Mouse (Mus musculus) frontal cortex, postnatal 10 days (tissue): ENCODE measurements around the gene Snrnp25.

Experiments
- DNase-seq, 2 experiments: peaks; one replicate each; pipeline ENCODE4 v3.0.0; 2022; ENCODE audit warnings: low spot score in 2 of 2, mixed read lengths in 1 of 2

Snrnp25 gene

DNA sequence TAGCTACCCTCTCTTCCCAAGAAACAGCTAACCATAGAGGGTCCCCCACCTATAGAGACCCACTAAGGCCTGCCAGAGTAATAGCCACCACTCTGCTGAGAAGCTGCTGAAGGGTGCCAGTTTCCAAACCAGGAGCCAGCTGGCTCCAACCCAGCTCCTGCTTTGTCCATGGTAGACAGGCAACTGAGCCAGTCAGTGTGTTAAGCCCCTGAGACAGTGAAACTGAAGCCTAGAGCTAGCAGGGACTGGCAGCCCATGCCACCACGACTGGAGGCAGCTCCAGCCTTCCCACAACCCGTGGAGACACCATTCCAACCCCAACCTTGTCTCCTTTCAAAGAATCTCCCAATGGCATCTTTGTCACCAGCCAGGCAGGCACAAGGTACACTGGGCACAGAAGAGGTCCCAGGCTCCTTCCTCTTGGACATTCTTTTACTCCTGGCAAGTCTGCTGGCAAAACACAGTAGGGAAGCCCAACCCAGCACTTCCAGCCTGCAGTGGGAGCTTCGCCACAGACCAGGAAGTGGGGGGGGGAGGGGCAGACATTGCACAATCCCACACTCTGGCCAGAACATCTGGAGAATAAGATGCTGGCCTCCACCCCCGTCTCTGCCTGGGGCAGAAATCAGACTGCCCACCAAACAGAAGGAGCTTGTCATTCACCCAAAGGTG is 19.4 kb downstream of the Snrnp25 start:
- no peak for DNase-seq

DNA sequence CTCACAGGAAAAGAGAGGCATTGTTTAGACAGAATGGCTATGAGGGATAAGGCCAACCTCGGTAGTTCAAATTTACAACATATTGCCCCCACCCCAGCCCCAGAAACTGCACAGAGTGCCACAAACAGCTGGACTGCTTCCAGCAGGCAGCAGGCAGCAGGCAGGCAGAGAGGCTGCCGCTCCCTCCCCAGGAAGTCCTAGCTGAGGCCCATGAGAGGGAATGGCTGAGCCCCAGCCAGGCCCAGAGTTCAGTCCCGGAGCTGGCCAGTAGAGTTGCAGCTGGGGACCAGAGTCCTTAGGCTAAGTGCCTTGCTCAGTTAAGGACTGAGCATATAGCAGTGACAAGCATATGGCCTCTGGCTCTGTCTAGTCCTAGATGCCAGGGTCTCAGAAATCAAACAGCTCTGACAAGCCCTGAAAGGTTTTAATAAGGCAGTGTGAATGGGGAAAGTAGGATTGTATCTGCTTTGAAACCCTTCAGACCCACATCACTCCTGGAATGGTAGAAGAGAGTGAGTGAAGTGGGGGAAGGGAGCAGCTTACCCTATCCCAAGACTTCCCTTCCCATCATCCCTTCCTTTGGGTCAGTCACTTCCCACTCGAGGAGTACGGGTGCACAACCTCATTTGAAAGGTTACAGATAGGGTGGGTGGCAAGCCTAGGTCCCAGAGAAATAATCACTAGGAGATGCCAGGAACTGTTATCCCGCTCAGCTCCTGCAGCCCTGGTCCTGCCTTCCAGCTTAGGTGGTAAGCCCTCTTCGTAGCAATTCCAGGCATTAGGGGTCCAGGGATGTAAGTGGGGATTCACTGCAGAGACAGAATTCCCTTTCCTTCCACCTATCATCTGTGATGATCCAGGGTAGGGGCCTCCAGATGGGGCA is 20.2 kb downstream of the Snrnp25 start:
- no peak for DNase-seq

DNA sequence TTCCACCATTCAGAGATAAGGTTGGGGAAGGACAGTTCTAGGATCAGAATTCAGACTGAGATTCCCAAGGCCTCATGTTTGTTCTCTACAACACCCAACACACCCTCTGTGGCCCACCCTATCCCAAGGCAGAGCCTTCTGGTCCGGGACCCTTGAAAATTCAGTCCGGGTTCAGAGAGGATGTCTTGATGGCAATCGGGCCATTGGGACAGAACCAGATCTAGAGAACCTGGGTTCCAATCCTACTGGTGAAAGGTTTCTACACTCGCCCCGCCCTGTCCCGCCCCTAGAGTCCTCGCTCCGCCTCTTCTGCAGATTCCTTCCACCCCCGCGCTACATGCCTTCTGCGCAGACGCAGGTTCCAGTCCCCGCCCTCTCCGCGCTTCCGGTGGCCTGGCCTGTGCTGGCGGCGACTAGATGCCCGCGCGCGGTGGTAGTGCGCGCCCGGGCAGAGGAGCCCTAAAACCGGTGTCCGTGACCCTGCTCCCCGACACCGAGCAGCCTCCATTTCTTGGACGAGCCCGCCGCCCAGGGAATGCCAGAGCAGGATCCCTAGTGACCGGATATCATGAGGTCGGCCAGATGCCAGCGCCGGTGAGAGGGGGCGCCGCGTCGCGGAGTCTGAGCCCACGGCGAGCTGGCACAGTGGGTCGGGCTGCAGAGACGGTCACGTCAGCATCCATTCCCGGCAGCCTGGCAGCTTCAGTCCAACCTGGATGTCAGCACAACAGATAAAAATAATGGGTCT is 21.1 kb downstream of the Snrnp25 start, which contains the start of gene Mpg:
TSS of gene Mpg (plus strand) at position 382 of the 748 bp plus-strand sequence.
- peak; percentile 78 to 83 for DNase-seq

DNA sequence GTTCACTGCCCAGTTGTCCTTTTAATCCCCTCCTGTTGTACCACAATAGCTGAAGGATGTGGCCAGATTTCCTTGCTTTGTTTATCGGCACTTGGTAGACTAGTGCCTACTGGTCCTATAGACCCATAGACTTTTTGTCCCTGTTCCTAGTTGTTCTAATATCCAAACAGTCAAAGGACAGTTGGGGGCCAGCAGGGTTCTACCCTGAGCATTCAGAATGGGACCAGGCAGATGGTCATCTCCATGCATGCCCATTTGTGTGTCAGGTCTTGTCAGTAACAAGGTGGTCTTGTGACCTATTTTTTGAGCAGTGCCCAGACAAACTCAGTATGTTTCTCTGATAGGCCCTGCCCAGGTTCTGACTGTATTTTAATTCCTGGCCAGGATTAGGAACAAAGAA is 21.8 kb downstream of the Snrnp25 start:
- no peak for DNase-seq

DNA sequence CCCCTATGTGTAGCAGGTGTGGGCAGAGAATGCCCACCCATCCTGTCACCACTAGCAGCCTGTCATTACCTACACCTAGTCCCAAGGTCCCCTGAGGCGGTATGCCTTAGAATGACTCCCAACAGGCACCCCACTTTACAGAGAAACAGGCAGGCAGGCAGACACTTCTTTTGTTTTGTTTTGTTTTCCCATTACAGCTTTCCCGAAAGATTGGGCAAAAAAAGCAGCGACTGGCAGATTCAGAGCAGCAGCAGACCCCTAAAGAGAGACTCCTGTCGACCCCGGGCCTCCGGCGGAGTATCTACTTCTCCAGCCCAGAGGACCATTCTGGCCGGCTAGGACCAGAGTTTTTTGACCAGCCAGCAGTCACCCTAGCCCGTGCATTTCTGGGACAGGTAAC is 22.3 kb downstream of the Snrnp25 start:
- DNase-seq = no peak

DNA sequence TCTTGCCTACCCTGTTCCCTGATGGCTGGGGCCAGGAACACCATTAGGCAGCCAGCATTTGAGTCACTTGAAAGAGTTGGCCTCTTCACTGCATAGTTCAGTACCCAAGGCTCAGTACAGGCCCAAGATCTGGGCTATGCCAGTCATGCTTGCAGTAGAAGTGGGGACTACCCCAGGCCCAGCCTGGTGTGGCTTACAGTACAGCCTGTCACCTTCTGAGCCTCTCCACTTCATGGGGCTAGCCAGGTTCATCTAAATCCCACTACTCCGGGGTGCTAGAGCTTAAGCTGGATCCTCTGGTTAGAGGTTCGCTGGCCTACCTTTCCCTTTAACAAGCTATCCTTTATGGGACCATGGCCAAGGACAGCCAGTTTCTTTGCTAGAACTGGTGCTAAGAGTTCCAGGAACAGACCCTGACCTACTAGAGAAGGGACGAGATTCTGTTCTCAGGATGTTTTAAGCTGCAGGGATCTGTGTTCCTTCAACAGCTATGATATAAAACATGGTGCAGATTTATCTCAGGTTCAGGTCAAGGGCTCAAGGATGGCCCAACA is 23.2 kb downstream of the Snrnp25 start:
- DNase-seq = no peak

DNA sequence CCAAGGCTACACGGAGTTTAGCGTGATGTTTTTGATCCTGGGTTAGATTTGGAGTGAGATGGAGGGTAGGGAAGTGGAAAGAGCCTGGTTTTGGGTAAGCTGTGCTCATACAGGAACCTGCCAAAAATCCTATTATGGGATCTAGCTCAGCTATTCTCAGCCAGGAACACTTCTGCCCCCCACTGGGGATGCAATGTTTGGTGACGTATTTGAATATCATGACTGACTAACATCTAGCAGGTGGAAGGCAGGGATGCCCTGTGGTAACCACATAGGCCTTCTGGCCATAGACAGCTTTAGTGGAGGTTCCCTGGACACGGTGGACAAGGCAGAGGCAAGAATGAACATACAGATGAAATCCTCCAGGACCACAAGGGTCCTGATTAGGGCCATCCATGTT is 25.0 kb downstream of the Snrnp25 start:
- DNase-seq = no peak

DNA sequence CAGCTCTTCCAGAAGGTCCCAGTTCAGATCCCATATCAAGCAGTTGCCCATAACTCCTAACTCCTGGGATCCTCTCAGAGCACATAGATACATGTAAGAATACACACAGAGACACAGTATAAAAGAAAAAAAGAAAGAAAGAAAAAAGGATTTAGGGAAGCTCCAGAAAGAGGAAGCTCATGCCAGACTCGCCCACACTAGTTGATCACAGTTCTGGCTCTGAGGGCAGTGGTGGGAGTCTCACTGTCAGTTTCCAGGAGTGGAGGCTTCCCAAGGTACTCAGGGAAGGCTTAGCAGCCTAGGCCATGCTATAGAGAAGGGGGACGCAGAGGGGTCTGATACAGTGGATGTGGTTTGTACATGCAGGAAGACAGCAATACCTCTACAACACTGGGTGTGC is 25.9 kb downstream of the Snrnp25 start:
- DNase-seq = no peak

DNA sequence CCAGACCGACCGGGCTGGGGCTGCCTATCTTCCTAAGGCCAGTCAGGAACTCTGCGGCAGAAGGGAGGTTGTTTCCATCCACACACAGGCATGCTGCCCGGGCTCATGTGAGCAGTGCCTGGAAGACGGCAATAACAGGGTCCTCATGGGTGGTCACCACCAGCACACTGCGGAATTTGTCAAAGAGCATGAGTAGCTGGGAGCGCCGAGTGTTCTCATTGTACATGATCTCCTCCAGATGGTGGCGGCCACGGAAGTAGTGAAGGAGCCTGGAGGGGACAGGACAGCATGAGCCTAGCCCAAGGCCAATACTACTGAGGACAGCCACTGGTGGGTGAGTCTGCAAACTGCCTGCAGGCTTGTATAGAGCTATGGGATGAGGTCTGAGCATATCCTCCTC is 27.6 kb downstream of the Snrnp25 start:
- DNase-seq = no peak

DNA sequence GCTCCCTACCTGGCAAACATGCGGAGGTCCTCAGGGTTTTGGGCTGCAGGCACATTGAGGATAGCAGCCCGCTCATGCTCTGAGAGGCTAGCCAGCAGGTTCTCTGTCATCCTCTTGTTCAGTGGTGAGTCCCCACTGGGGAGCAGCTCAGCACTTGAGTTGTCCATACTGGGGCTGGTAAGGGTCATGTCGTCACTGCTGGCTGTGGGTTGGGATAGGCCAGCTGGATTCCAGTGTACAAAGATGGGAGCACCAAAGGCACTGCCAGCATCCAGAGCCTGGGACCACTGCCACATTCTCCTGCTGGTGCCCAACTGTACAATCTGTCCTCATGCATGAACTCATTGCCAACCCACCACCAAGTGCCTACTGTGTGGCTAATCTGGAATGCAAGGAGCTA is 28.7 kb downstream of the Snrnp25 start:
- DNase-seq = no peak

DNA sequence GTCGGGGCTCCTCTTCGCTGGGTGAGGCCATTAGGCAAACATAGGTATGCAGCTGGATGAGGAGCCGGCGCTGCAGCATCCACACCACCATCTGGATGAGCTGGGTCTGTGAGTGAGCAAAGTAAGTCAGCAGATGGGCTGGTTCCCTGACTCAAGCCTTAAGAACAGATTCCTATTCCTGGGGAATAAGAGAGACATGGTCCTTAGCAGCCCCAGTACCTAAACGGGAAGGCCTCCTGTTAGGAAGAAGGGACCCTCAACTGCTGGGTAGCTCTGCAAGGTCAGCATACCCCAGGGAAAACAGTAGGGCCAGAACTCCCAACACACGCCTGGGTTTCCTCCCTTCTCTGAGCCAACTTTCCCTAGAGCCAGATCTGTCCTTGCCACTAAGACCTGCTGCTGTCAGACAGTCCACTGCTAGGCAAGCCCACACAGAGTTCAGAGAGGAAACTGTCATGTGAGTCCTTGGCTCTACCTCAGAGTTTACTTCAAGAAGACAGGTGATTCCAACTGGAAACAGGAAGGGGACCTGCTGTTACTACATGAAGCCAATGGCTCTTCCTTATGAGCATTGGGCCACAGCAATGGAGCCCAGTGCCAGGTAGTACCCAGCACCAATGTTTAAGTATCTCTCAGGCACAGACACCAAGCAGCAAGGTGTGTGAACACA is 29.7 kb downstream of the Snrnp25 start:
- no peak for DNase-seq

DNA sequence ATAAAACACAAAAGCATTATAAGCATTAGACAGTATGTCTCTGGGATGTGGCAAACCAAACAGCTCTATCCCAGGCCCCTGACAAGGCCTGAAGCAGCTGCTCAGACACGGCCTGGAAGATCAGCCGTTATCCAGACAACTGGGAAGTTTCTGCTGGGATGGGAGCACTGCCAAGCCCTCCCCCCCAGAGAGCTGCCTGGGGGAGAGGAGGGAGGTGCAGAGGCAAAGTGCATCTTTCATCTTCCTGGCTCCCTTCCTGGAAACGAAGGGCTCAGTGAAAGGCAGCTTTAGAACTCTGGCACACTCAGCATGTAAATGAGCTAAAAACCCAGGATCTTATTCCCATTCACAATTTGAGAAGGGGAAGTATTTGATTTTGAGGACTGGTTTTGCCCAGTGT is 30.4 kb downstream of the Snrnp25 start:
- DNase-seq = peak; percentile 80 to 83

DNA sequence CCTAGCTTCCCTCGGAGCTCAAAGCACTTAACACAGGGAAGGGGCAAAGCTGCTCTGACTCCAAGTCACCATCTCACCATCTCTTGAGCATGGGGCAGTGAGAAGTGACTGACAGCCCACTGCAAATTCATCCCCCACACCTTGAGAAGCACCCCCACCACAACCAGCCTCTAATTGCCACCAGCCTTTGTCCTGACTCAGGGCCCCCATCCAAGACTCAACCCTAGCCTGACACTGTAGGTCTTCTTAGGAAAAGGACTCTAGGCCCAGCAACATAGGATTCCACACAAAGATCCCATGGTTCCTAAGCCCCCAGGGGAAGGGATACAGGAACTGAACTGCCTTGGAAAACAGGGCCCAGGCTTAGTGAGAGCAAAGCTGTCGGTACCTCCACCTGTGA is 30.9 kb downstream of the Snrnp25 start:
- DNase-seq = no peak

DNA sequence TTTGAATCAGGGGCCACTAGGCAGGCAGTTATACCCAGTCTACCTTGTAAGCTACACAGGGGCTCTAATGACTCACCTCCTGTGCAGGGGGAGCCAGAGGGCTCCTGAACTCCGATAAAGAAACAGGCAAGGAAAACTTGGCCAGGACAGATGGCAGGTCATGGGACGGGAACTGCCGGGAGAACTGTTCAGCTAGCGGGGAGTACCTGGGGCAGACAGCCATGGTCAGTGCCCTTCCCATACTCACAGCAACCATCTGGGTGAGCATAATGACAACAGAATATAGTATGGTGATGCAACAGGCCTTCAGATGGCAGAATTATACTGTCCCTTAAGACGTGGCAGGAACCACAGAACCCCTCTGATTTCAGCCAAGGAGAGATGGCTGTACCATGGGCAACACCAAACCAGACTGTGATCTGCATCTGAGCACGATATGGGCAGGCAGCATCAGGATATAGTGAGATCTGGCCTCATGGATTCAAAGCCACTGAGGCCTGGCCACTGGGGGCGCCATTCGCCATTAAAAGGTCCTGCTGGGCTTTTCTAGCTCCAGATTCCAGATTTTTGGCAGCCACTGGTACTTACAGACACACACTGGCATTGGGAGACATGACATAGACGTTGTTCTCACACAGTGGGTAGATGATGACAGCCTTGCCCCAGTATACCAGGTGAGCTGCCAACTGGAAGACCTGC is 31.6 kb downstream of the Snrnp25 start:
- DNase-seq = peak in 1 of 2 experiments; percentile 54

DNA sequence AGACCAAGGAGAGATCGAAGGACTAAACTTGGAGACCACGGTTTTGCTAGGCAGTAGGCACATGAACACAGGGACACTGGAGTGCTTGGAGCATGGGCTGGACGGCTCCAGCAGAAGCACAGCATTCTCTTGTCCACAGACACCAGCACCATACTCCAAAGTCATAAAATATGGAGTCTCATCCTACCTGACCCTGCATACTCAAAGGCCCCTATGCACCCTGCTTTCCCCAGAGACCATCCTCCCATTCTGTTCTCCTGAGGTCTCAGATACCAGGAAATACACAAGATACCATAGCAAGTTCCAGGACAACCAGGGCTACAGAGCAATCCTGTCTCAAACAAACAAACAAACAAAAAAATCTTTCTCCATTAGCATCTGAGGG is 32.2 kb downstream of the Snrnp25 start:
- DNase-seq = no peak

DNA sequence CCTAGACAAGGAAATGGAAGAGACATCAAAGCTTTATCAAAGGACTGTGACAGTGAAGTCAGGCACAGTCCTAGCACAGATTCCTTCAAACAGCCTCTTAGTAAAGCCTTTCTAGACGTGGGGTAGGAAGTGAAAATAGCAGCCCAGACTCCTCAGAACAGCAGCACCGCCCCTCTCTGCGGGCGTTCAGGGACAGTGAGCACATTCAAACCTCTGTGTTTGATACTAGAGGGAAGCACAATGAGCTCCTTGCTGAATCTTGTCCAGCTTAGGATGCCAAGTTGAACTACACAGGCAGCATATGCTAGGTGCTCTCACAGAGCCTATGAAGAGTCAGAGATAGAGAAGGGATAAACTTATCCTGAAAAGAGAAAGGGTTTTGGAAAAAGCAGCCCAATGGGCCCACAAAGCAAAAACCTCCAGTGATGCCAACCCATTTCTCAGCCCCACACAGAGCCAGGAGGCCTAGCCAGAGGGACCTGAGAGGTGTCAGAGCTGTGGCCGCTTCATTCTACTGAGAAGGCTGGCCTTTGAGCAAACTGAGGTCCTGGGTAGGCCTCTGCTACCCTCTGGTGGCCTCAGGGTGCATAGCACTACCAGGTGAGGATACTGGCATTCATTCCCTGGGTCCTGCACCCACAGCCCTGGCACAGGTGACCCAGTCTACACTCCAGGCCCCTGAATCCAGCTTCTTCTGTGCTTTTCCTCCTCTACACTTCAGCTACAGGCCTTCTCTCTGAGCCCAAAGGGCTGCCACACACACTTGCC is 33.1 kb downstream of the Snrnp25 start:
- peak in 1 of 2 experiments; percentile 67 for DNase-seq

DNA sequence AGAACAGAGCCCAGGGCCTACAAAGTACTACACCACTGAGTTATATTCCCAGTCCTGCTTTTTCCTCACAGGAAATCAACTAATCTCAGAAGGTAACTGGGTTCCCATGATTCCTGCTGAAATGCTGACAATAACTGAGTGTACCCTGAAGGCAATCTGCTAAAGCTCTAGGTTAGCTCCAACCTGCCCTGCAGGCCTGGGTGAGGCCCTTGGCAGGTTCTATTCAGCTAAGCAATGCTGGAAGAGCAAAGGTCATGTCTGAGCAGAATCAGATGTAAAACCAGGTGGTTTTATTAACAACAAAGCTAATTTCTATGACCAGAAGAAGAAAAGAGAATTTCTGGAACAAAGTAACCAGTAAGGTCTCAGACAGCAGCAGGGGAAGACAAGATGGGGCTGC is 36.2 kb downstream of the Snrnp25 start:
- no peak for DNase-seq

DNA sequence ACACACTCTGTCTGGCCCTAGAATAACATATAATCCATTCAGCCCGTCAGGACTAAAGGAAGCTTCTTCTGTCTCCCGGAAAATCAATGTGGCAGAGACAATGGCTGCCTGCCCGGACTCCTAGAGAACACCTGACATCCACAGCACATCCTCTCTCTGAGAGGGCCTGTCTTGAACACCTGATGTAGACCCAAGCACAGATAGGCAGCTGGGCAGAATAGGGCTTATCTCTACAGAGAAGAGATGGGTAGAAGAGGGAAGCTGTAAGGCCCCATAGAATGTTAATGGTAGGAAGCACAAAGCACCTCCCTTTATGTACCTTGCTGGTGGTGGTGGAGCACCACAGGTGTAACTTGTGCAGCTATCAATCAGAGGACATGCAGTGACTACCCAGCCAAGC is 37.0 kb downstream of the Snrnp25 start:
- no peak for DNase-seq

DNA sequence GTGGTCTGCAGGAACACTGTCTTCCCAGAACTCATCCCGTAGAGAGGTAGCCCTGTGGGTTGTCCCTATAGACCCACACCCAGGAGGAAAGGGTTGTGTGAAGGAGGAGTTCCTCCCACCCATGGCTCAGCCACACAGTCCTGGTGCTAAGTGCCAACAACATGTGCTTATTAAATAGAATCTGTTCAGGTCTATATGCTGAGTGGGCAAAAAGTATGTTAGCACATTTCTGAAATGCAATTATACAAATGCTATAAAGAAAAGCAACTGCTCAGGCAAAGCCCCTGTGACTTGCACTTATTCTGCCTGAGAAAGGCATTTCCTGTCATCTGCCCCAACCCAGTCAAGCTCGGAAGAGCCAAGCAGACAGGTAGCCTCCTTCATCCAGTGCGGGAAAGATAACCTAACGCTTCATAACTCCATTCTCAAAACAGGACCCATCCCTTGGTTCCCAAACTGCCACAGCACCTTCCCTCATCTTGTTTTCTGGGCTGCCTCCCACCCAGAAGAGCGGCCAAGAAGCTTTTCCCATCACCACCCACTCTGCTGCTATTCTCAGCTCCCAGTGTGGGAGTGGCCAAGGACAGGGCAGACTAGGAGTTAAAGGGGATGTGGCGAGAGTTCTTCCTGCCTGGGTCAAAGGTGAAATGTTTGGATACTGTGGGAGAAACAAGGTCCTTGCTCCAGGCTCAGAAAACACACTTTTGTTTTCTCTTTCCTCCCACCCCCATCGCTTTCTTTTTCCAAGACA is 38.2 kb downstream of the Snrnp25 start:
- no peak for DNase-seq
